25 mouse cellular contexts compared by ENCODE assay signal in genomic region chr9:109942796-109943195, GRCm38 (mm10). TPM values are rescaled to one million over a fixed set of nuclear protein-coding genes. Genes with fewer than 3 reads are reported as not detected.
DNase-seq lines count a peak whose midpoint lies in the region; ATAC-seq and TF ChIP-seq lines count a peak whose summit lies in the region.
"Had no signal": no experiment of that assay in that cellular context is flagged by ENCODE, and none has a peak within 500 bp of the region (broad histone marks: within the 10 kb centered on the region; RNA-seq: fewer than 3 reads in every experiment).

No protein-coding gene starts in this region.

- DNase-seq in heart, adult 11 months = peak; percentile 6
- no peak for DNase-seq in heart, postnatal 36 days
- peak; percentile 80 for DNase-seq in liver, adult 2 months (ENCODE audit: extremely low read depth, low read depth, low spot score)
- no peak for DNase-seq in liver, postnatal 0 days
- peak; percentile 32 for DNase-seq in adipocyte (ENCODE audit: low spot score)
- DNase-seq in brain, embryonic 14.5 days (ENCODE audit: low read depth) = peak; percentile 6
- DNase-seq in ovary, postnatal 14 days (ENCODE audit: low spot score) = no peak
- DNase-seq: adrenal gland, postnatal 10 days; adrenal gland, postnatal 36 days; cerebellum, adult 18-20 months; cerebellum, adult 9-10 months; cerebellum, postnatal 25 days; gastrocnemius, postnatal 25 days; heart, adult 2 months; heart, postnatal 14 days had no signal

- H3K9me3 ChIP-seq in liver, postnatal 0 days (ENCODE audit: low read length) = no peaks in the 10 kb centered on the region
- H3K9me3 ChIP-seq: embryonic facial prominence, embryonic 12.5 days; embryonic facial prominence, embryonic 15.5 days; heart, embryonic 10.5 days; heart, embryonic 13.5 days; hindbrain, embryonic 12.5 days; hindbrain, embryonic 15.5 days had no signal

- H3K27ac ChIP-seq in liver, adult 2 months (replicated peaks; ENCODE audit: insufficient read depth, low read depth, low read length) = no peak overlapping the region
- H3K27ac ChIP-seq in liver, postnatal 0 days (ENCODE audit: low read depth) = no peak overlapping the region
- H3K27ac ChIP-seq: embryonic facial prominence, embryonic 12.5 days; embryonic facial prominence, embryonic 15.5 days; heart, adult 2 months; heart, embryonic 10.5 days; heart, embryonic 13.5 days; hindbrain, embryonic 12.5 days; hindbrain, embryonic 15.5 days had no signal

- H3K36me3 ChIP-seq in liver, adult 2 months (ENCODE audit: control insufficient read depth, insufficient read depth, low read length) = no peaks in the 10 kb centered on the region
- no peaks in the 10 kb centered on the region for H3K36me3 ChIP-seq in liver, postnatal 0 days (replicated peaks; ENCODE audit: insufficient read depth, low read length)
- H3K36me3 ChIP-seq: embryonic facial prominence, embryonic 12.5 days; embryonic facial prominence, embryonic 15.5 days; hindbrain, embryonic 12.5 days; hindbrain, embryonic 15.5 days had no signal

- H3K9ac ChIP-seq in liver, adult 2 months (ENCODE audit: low read depth, low read length) = no peak overlapping the region
- no peak overlapping the region for H3K9ac ChIP-seq in liver, postnatal 0 days (replicated peaks)
- H3K9ac ChIP-seq: embryonic facial prominence, embryonic 12.5 days; embryonic facial prominence, embryonic 15.5 days; heart, embryonic 13.5 days; hindbrain, embryonic 12.5 days; hindbrain, embryonic 15.5 days had no signal

- peaks cover 2% of the 10 kb centered on the region; the same call in 1 of the 2 replicates for H3K4me1 ChIP-seq in liver, adult 2 months (ENCODE audit: control insufficient read depth, insufficient read depth, low read length)
- no peaks in the 10 kb centered on the region for H3K4me1 ChIP-seq in liver, postnatal 0 days (ENCODE audit: insufficient read depth)
- H3K4me1 ChIP-seq: embryonic facial prominence, embryonic 12.5 days; embryonic facial prominence, embryonic 15.5 days; heart, embryonic 10.5 days; hindbrain, embryonic 12.5 days; hindbrain, embryonic 15.5 days had no signal

- no peak for TF ChIP-seq EP300 in liver, postnatal 0 days (IDR thresholded peaks at IDR 0.05; ENCODE audit: low read depth)

- no peak for TF ChIP-seq CTCF in liver, adult 2 months (IDR thresholded peaks at IDR 0.05; ENCODE audit: low read depth, low read length)
- TF ChIP-seq CTCF in liver, postnatal 0 days (IDR thresholded peaks at IDR 0.05; ENCODE audit: low read depth) = no peak
- no peak for TF ChIP-seq CTCF in brain, embryonic 14.5 days (IDR thresholded peaks at IDR 0.05; ENCODE audit: borderline replicate concordance, extremely low read depth, insufficient read depth, insufficient read length)

- intact Hi-C loops in heart, postnatal 36 days (cut with DNase I) = no loop called here

- no peak overlapping the region for H3K4me2 ChIP-seq in liver, postnatal 0 days (ENCODE audit: low read depth, low read length)
- H3K4me2 ChIP-seq: embryonic facial prominence, embryonic 12.5 days; embryonic facial prominence, embryonic 15.5 days; heart, embryonic 13.5 days; hindbrain, embryonic 12.5 days; hindbrain, embryonic 15.5 days had no signal

- H3K4me3 ChIP-seq in liver, adult 2 months (ENCODE audit: insufficient read depth, low read depth, low read length) = no peak overlapping the region; the same call in 1 of the 2 replicates
- H3K4me3 ChIP-seq in liver, postnatal 0 days (ENCODE audit: low read depth, low read length) = no peak overlapping the region
- H3K4me3 ChIP-seq: embryonic facial prominence, embryonic 12.5 days; embryonic facial prominence, embryonic 15.5 days; heart, adult 2 months; heart, embryonic 10.5 days; heart, embryonic 13.5 days; hindbrain, embryonic 12.5 days; hindbrain, embryonic 15.5 days had no signal

- WGBS in liver, adult 2 months = 20% methylated on average over 4 of the region's 4 CpGs
- WGBS in liver, postnatal 0 days (ENCODE audit: insufficient replicate concordance) = 65% methylated on average over 4 of the region's 4 CpGs

- H3K27me3 ChIP-seq in liver, adult 2 months (ENCODE audit: control insufficient read depth, insufficient read depth, low read length) = no peaks in the 10 kb centered on the region
- H3K27me3 ChIP-seq in liver, postnatal 0 days (ENCODE audit: insufficient read depth, low read length) = no peaks in the 10 kb centered on the region
- H3K27me3 ChIP-seq: embryonic facial prominence, embryonic 12.5 days; embryonic facial prominence, embryonic 15.5 days; heart, embryonic 13.5 days; hindbrain, embryonic 12.5 days; hindbrain, embryonic 15.5 days had no signal

- no peak for ATAC-seq in liver, postnatal 0 days
- ATAC-seq: activated CD4-positive, CD25-positive, alpha-beta regulatory T cell, adult 4 months; CD4-positive, CD25-positive, alpha-beta regulatory T cell, adult 4 months; forebrain, embryonic 16.5 days; intestine, postnatal 0 days had no signal

- peaks cover 22% of the 10 kb centered on the region; the same call in 1 of the 2 replicates for H3K79me2 ChIP-seq in liver, adult 2 months (ENCODE audit: control insufficient read depth, insufficient read depth, low read length)

- no peak for TF ChIP-seq POLR2A in liver, adult 2 months (IDR thresholded peaks at IDR 0.05; ENCODE audit: extremely low read depth, insufficient read depth, low read length)
- TF ChIP-seq POLR2A in brain, embryonic 14.5 days (IDR thresholded peaks at IDR 0.05; ENCODE audit: borderline replicate concordance, extremely low read depth, insufficient read depth, insufficient read length, poor library complexity, severe bottlenecking) = no peak

RNA-seq across cellular contexts. Expression of gene Map4, which starts 11.5 kb away (rescaled TPM):
- 100 to 1,000 TPM; 316 to 318 TPM for total RNA-seq in heart, postnatal 36 days (2021)
- total RNA-seq in liver, adult 2 months (2014; rRNA removed) = 16.8 and 19.3 TPM in 2 replicates
- 43.2 and 50.9 TPM in 2 replicates for polyA plus RNA-seq in liver, adult 2 months (2012; rRNA removed)
- polyA plus RNA-seq in liver, postnatal 0 days (2015; fragmentation: Nextera tagmentation; extraction: Ambion mirVana) = 6.3 and 7.7 TPM in 2 replicates
- 161 and 224 TPM in 2 replicates for polyA plus RNA-seq in brain, embryonic 14.5 days (2012; rRNA removed)

Comparison
In these comparisons a context has a peak if more than half of its experiments do, and no peak if none do; other contexts are left out.
1. DNase-seq: peak in heart, adult 11 months (single experiment), liver, adult 2 months (single experiment), adipocyte (single experiment) and brain, embryonic 14.5 days (single experiment); none in heart, postnatal 36 days (0 of 2), liver, postnatal 0 days (single experiment) and ovary, postnatal 14 days (single experiment).